Mouse (Mus musculus) forebrain, embryonic 13.5 days (tissue): Measurements from ENCODE around the gene Nhs. TPM values are rescaled to one million over a fixed set of nuclear protein-coding genes. Genes with fewer than 3 reads are reported as not detected.

Experiments
- ATAC-seq: fragments of 200-750 bp; cut with Nextera tagmentation; 2 replicates; pipeline ENCODE4 v1.8.0; 2017
- H3K27ac ChIP-seq: fragments of 300-500 bp; sonication (generic); 2 replicates; pipeline ENCODE4 v1.5.1; 2015; ENCODE audit warnings: inconsistent platforms, mild to moderate bottlenecking, moderate library complexity
- H3K27me3 ChIP-seq: fragments of 300-500 bp; sonication (generic); 2 replicates; pipeline ENCODE4 v1.6.1; 2015; ENCODE audit warnings: mild to moderate bottlenecking, inconsistent platforms
- H3K36me3 ChIP-seq: fragments of 300-500 bp; sonication (generic); 2 replicates; pipeline ENCODE4 v1.6.1; 2015; ENCODE audit warnings: mild to moderate bottlenecking, inconsistent platforms; ENCODE audit not compliant: poor library complexity, severe bottlenecking
- H3K4me1 ChIP-seq: fragments of 300-500 bp; sonication (generic); 2 replicates; pipeline ENCODE4 v1.6.1; 2015; ENCODE audit warnings: inconsistent platforms
- H3K4me2 ChIP-seq: fragments of 300-500 bp; sonication (generic); 2 replicates; pipeline ENCODE4 v1.6.1; 2015; ENCODE audit warnings: inconsistent platforms, mild to moderate bottlenecking, moderate library complexity
- H3K4me3 ChIP-seq: fragments of 300-500 bp; sonication (generic); 2 replicates; pipeline ENCODE4 v1.5.1; 2015; ENCODE audit warnings: mild to moderate bottlenecking, inconsistent platforms
- H3K9ac ChIP-seq: fragments of 300-500 bp; sonication (generic); 2 replicates; pipeline ENCODE4 v1.6.1; 2015; ENCODE audit warnings: mild to moderate bottlenecking, inconsistent platforms
- H3K9me3 ChIP-seq: fragments of 300-500 bp; sonication (generic); replicated peaks from 2 replicates; pipeline ENCODE4 v1.6.1; 2016; ENCODE audit warnings: inconsistent platforms
- WGBS: fragments of 180-500 bp; shearing (Covaris S2); methylation state at CpG from one replicate; pipeline ENCODE4 v1.1.7; 2015; 5-methylcytosine and 5-hydroxymethylcytosine counted together
- polyA plus RNA-seq: library from polyadenylated mRNA; unstranded; fragments of >200 nt; fragmentation: Nextera tagmentation; extraction: Ambion mirVana; gene quantifications from 2 replicates; pipeline ENCODE4 v1.2.1, GENCODE M21; 2015

Gene Nhs
- polyA plus RNA-seq, 1 experiment from 2014 or later: 2.1 TPM

GRCm38 (mm10) chrX:161971961-161972502 lies 187.5 kb downstream of the Nhs start:
- no peaks in the 10 kb centered on the region for H3K36me3 ChIP-seq
- H3K27me3 ChIP-seq: peaks cover 15% of the 10 kb centered on the region

DNA sequence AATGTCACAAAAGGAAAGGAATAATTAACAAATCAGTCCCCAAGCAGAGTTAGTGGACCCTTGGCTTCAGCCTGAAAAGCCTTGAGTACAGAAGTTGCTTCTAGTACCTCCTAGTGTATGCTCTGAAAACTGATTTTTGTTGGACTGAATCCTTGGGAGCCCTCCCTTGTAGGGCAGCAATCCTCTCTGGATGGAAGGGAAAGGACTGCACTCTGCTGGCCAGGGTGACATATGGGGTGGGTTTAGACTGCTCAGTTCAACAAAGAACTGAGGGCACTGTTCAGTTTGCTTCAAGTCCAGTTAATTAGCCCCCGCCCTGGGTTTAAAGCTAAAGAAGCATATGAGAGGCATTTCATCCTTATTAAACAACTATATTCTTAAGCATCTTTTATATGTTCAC lies 188.4 kb downstream of the Nhs start:
- Histone ChIP-seq H3K4me3 (no peak overlapping the region), H3K27ac (no peak overlapping the region), H3K4me1 (peaks cover 6% of the 10 kb centered on the region; the same call in 1 of the 2 replicates), H3K9me3 (no peaks in the 10 kb centered on the region), H3K36me3 (no peaks in the 10 kb centered on the region), H3K4me2 (no peak overlapping the region), H3K9ac (no peak overlapping the region), H3K27me3 (peaks cover 9% of the 10 kb centered on the region)
- WGBS: 33% methylated on average over 1 of the region's 1 CpGs
- ATAC-seq: no peak

More at GRCm38 (mm10) chrX:161971961-161972502, 187.5 kb downstream of the Nhs start:
- peaks cover 6% of the 10 kb centered on the region; the same call in 1 of the 2 replicates for H3K4me1 ChIP-seq
- no peak overlapping the region for H3K27ac ChIP-seq
- no peak overlapping the region for H3K4me2 ChIP-seq
- H3K9ac ChIP-seq: no peak overlapping the region
- H3K4me3 ChIP-seq: no peak overlapping the region
- no peak for ATAC-seq
- 81% methylated on average over 3 of the region's 3 CpGs for WGBS
- H3K9me3 ChIP-seq: no peaks in the 10 kb centered on the region

GRCm38 (mm10) chrX:161967692-161968091 lies 191.8 kb downstream of the Nhs start:
- Histone ChIP-seq H3K27me3 (peaks cover 2% of the 10 kb centered on the region; the same call in 1 of the 2 replicates), H3K9ac (no peak overlapping the region), H3K27ac (no peak overlapping the region), H3K9me3 (no peaks in the 10 kb centered on the region), H3K4me2 (no peak overlapping the region), H3K36me3 (no peaks in the 10 kb centered on the region), H3K4me3 (no peak overlapping the region), H3K4me1 (peaks cover 6% of the 10 kb centered on the region; the same call in 1 of the 2 replicates)
- peak; percentile 80 for ATAC-seq
- 38% methylated on average over 4 of the region's 4 CpGs for WGBS

DNA sequence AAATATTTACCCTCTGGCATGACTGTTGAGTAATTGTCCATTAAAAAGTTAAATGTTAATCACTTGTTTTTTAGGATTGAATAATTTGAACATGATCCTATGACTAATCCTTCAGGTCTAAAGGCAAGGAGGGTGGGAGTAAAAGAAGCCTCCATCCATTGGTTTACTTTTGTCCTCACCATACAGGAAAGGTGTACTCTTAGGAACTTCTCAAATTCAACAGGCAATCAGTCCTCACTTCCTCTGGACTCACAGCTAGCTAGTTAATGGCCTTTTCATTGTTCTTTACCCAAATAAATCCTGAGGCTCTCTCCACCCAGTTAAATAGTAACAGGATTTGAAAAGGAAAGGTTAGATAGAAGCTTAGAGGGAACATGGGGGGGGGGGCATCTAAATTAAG lies 196.2 kb downstream of the Nhs start:
- Histone ChIP-seq H3K4me2 (no peak overlapping the region), H3K27ac (no peak overlapping the region), H3K4me3 (no peak overlapping the region), H3K27me3 (peaks cover 2% of the 10 kb centered on the region; the same call in 1 of the 2 replicates), H3K9me3 (no peaks in the 10 kb centered on the region), H3K36me3 (no peaks in the 10 kb centered on the region), H3K4me1 (peaks cover 11% of the 10 kb centered on the region; the same call in 1 of the 2 replicates), H3K9ac (no peak overlapping the region)
- ATAC-seq: no peak

DNA sequence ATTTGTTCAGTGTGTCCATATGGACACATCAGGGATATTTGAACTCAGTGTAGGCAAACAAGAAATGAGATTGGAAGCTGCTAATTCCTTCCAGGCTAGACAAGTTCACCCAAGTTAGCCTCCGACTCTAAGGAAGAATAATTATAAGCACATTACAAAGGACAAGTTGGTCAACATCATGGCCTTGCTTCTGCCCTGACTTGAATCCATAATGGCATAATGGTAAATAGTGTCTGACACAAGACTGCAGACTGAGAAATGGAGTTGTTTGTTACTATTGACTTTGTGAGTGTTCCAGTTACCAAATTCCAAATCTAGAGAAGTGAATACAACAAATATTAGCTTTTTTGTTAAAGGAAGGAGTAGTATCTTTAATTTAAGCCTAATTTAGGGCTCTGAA lies 196.7 kb downstream of the Nhs start:
- no peak overlapping the region for H3K27ac ChIP-seq
- peaks cover 11% of the 10 kb centered on the region; the same call in 1 of the 2 replicates for H3K4me1 ChIP-seq
- H3K27me3 ChIP-seq: peaks cover 2% of the 10 kb centered on the region; the same call in 1 of the 2 replicates
- H3K9ac ChIP-seq: no peak overlapping the region
- no peaks in the 10 kb centered on the region for H3K36me3 ChIP-seq
- H3K4me2 ChIP-seq: no peak overlapping the region
- no peak overlapping the region for H3K4me3 ChIP-seq
- H3K9me3 ChIP-seq: no peaks in the 10 kb centered on the region
- no peak for ATAC-seq
- 87% methylated on average over 1 of the region's 1 CpGs for WGBS

- H3K9me3 ChIP-seq: no peaks in the 10 kb centered on the region
- WGBS: 45% methylated on average over 6 of the region's 6 CpGs
- ATAC-seq: no peak
Measured at GRCm38 (mm10) chrX:161961756-161962155, 197.8 kb downstream of the Nhs start.

GRCm38 (mm10) chrX:161961176-161961575 lies 198.4 kb downstream of the Nhs start:
- no peak overlapping the region for H3K4me2 ChIP-seq
- no peak overlapping the region for H3K27ac ChIP-seq
- 45% methylated on average over 4 of the region's 4 CpGs for WGBS
- no peaks in the 10 kb centered on the region for H3K36me3 ChIP-seq
- H3K4me3 ChIP-seq: no peak overlapping the region
- no peak overlapping the region for H3K9ac ChIP-seq
- peaks cover 7% of the 10 kb centered on the region; the same call in 1 of the 2 replicates for H3K27me3 ChIP-seq
- H3K4me1 ChIP-seq: peaks cover 11% of the 10 kb centered on the region; the same call in 1 of the 2 replicates
- H3K9me3 ChIP-seq: no peaks in the 10 kb centered on the region
- ATAC-seq: 0 out of 2 replicates have a peak, but pooled peaks have one; percentile 55

More at GRCm38 (mm10) chrX:161961756-161962155, 197.8 kb downstream of the Nhs start:
- Histone ChIP-seq H3K4me1 (peaks cover 11% of the 10 kb centered on the region; the same call in 1 of the 2 replicates), H3K27ac (no peak overlapping the region), H3K27me3 (peaks cover 2% of the 10 kb centered on the region; the same call in 1 of the 2 replicates), H3K4me2 (no peak overlapping the region), H3K9ac (no peak overlapping the region), H3K36me3 (no peaks in the 10 kb centered on the region), H3K4me3 (no peak overlapping the region)

GRCm38 (mm10) chrX:161952356-161952755 lies 207.2 kb downstream of the Nhs start:
- no peak overlapping the region for H3K27ac ChIP-seq
- no peak overlapping the region for H3K9ac ChIP-seq
- peaks cover 5% of the 10 kb centered on the region; the same call in 1 of the 2 replicates for H3K27me3 ChIP-seq
- H3K4me2 ChIP-seq: no peak overlapping the region
- no peaks in the 10 kb centered on the region for H3K4me1 ChIP-seq
- no peak overlapping the region for H3K4me3 ChIP-seq
- ATAC-seq: no peak
- H3K36me3 ChIP-seq: no peaks in the 10 kb centered on the region
- H3K9me3 ChIP-seq: no peaks in the 10 kb centered on the region

- Histone ChIP-seq H3K4me3 (no peak overlapping the region), H3K4me2 (no peak overlapping the region), H3K27me3 (peaks cover 11% of the 10 kb centered on the region; the same call in 1 of the 2 replicates), H3K4me1 (no peaks in the 10 kb centered on the region), H3K9me3 (no peaks in the 10 kb centered on the region), H3K36me3 (no peaks in the 10 kb centered on the region), H3K27ac (no peak overlapping the region), H3K9ac (no peak overlapping the region)
- no peak for ATAC-seq
- 71% methylated on average over 4 of the region's 4 CpGs for WGBS
Measured at GRCm38 (mm10) chrX:161943098-161943680, 216.3 kb downstream of the Nhs start.

DNA sequence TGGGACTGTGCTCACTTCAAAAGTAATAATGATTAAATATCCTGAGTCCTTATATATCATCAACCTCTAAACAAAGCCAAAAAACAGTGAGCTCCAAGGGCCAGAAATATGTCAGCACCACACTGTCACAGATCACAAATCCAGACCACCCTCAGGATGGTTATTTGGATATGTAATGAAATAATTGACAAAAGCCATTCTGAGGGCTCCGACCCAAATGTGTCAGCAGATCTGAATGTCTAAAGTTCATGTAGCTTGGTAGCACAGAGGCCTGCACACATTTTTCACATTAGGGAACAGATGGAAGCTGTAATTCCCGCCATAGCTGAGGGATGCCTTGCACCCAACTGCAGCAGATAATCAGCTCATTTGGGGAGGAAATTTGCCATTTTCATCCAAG lies 218.8 kb downstream of the Nhs start:
- Histone ChIP-seq H3K36me3 (no peaks in the 10 kb centered on the region), H3K4me2 (no peak overlapping the region), H3K9ac (no peak overlapping the region), H3K4me1 (no peaks in the 10 kb centered on the region), H3K27me3 (peaks cover 20% of the 10 kb centered on the region; the same call in 1 of the 2 replicates), H3K4me3 (no peak overlapping the region), H3K27ac (no peak overlapping the region), H3K9me3 (no peaks in the 10 kb centered on the region)
- 70% methylated on average over 2 of the region's 2 CpGs for WGBS
- no peak for ATAC-seq

- Histone ChIP-seq H3K27me3 (peaks cover 12% of the 10 kb centered on the region; the same call in 1 of the 2 replicates), H3K36me3 (no peaks in the 10 kb centered on the region), H3K9ac (no peak overlapping the region), H3K27ac (0 out of 2 replicates have a peak overlapping the region, but pooled peaks have one; percentile 65), H3K4me1 (peaks cover 14% of the 10 kb centered on the region), H3K4me2 (0 out of 2 replicates have a peak overlapping the region, but pooled peaks have one; percentile 43), H3K9me3 (no peaks in the 10 kb centered on the region), H3K4me3 (no peak overlapping the region)
- ATAC-seq: 0 out of 2 replicates have a peak, but pooled peaks have one; percentile 12
Measured at GRCm38 (mm10) chrX:161926683-161927053, 232.9 kb downstream of the Nhs start.

GRCm38 (mm10) chrX:161925973-161926682 lies 233.4 kb downstream of the Nhs start:
- no peak overlapping the region for H3K9ac ChIP-seq
- ATAC-seq: peak; percentile 95
- peak overlapping the region; percentile 65 for H3K27ac ChIP-seq
- H3K4me2 ChIP-seq: peak overlapping the region; percentile 43
- H3K9me3 ChIP-seq: no peaks in the 10 kb centered on the region
- peaks cover 14% of the 10 kb centered on the region for H3K4me1 ChIP-seq
- H3K4me3 ChIP-seq: peak overlapping the region; percentile 10; the same call in 1 of the 2 replicates
- peaks cover 12% of the 10 kb centered on the region; the same call in 1 of the 2 replicates for H3K27me3 ChIP-seq
- H3K36me3 ChIP-seq: no peaks in the 10 kb centered on the region
- 19% methylated on average over 6 of the region's 6 CpGs for WGBS
